21 mouse cellular contexts compared by ENCODE assay signal in genomic region chr2:171620253-171620652, GRCm38 (mm10).
A peak's percentile ranks its signal among the peaks of the same experiment; 100 is the strongest.
DNase-seq lines count a peak whose midpoint lies in the region; ATAC-seq and TF ChIP-seq lines count a peak whose summit lies in the region.
"Had no signal": no experiment of that assay in that cellular context is flagged by ENCODE, and none has a peak within 500 bp of the region (broad histone marks: within the 10 kb centered on the region; RNA-seq: fewer than 3 reads in every experiment).

No protein-coding gene starts in this region.

- no peaks in the 10 kb centered on the region for H3K27me3 ChIP-seq in neural tube, embryonic 15.5 days (replicated peaks)
- H3K27me3 ChIP-seq: embryonic facial prominence, embryonic 13.5 days; forebrain, embryonic 12.5 days; heart, embryonic 12.5 days; hindbrain, embryonic 15.5 days; intestine, embryonic 15.5 days had no signal

- WGBS in neural tube, embryonic 15.5 days: 52% methylated on average over 2 of the region's 2 CpGs

- intact Hi-C loops in heart, postnatal 36 days (cut with DNase I): no loop called here
- intact Hi-C loops in gastrocnemius, postnatal 36 days (cut with DNase I): no loop called here

- H3K9me3 ChIP-seq in neural tube, embryonic 15.5 days (replicated peaks): no peaks in the 10 kb centered on the region
- H3K9me3 ChIP-seq: embryonic facial prominence, embryonic 13.5 days; forebrain, embryonic 12.5 days; heart, embryonic 12.5 days; hindbrain, embryonic 15.5 days; intestine, embryonic 15.5 days had no signal

- peak; percentile 10 for DNase-seq in heart, adult 11 months
- no peak for DNase-seq in heart, postnatal 36 days
- DNase-seq in kidney, postnatal 10 days: peak; percentile 21
- no peak for DNase-seq in kidney, adult 8-10 months
- DNase-seq in brain, embryonic 14.5 days (ENCODE audit: low read depth): peak; percentile 26
- DNase-seq in gastrocnemius, postnatal 36 days: no peak
- DNase-seq: adrenal gland, postnatal 10 days; B cell, adult 2 months; cerebellum, adult 11-12 months; cerebellum, adult 9-10 months; cerebellum, postnatal 25 days; gastrocnemius, postnatal 10 days had no signal

- no peaks in the 10 kb centered on the region for H3K36me3 ChIP-seq in neural tube, embryonic 15.5 days
- H3K36me3 ChIP-seq: embryonic facial prominence, embryonic 13.5 days; forebrain, embryonic 12.5 days; G1E; heart, embryonic 12.5 days; hindbrain, embryonic 15.5 days; intestine, embryonic 15.5 days had no signal

- H3K4me3 ChIP-seq in neural tube, embryonic 15.5 days (replicated peaks): no peak overlapping the region
- H3K4me3 ChIP-seq: embryonic facial prominence, embryonic 13.5 days; forebrain, embryonic 12.5 days; heart, embryonic 12.5 days; hindbrain, embryonic 15.5 days; intestine, embryonic 15.5 days had no signal

- no peak overlapping the region for H3K4me2 ChIP-seq in neural tube, embryonic 15.5 days
- H3K4me2 ChIP-seq: embryonic facial prominence, embryonic 13.5 days; forebrain, embryonic 12.5 days; heart, embryonic 12.5 days; hindbrain, embryonic 15.5 days; intestine, embryonic 15.5 days had no signal

- TF ChIP-seq POLR2A in brain, embryonic 14.5 days (IDR thresholded peaks at IDR 0.05; ENCODE audit: borderline replicate concordance, extremely low read depth, insufficient read depth, insufficient read length, poor library complexity, severe bottlenecking): no peak

- H3K27ac ChIP-seq in neural tube, embryonic 15.5 days (replicated peaks): peak overlapping the region; percentile 20; the same call in 1 of the 2 replicates
- H3K27ac ChIP-seq: embryonic facial prominence, embryonic 13.5 days; forebrain, embryonic 12.5 days; hindbrain, embryonic 15.5 days; intestine, embryonic 15.5 days had no signal

- H3K4me1 ChIP-seq in neural tube, embryonic 15.5 days: peaks cover 11% of the 10 kb centered on the region
- H3K4me1 ChIP-seq: heart, embryonic 12.5 days; intestine, embryonic 15.5 days had no signal

- TF ChIP-seq CTCF in brain, embryonic 14.5 days (IDR thresholded peaks at IDR 0.05; ENCODE audit: borderline replicate concordance, extremely low read depth, insufficient read depth, insufficient read length): no peak

- no peak for ATAC-seq in neural tube, embryonic 15.5 days (ENCODE audit: low FRiP score)
- ATAC-seq: CD4-positive, CD25-positive, alpha-beta regulatory T cell, adult 4 months; forebrain, embryonic 16.5 days; intestine, embryonic 15.5 days had no signal

- no peak overlapping the region for H3K9ac ChIP-seq in neural tube, embryonic 15.5 days (replicated peaks)
- H3K9ac ChIP-seq: embryonic facial prominence, embryonic 13.5 days; forebrain, embryonic 12.5 days; heart, embryonic 12.5 days; hindbrain, embryonic 15.5 days; intestine, embryonic 15.5 days had no signal

Comparison
In these comparisons a context has a peak if more than half of its experiments do, and no peak if none do; other contexts are left out.
1. DNase-seq: peak in heart, adult 11 months (single experiment), kidney, postnatal 10 days (single experiment) and brain, embryonic 14.5 days (single experiment); none in heart, postnatal 36 days (0 of 2), kidney, adult 8-10 months (0 of 2) and gastrocnemius, postnatal 36 days (0 of 2).